Mouse (Mus musculus) liver, postnatal 0 days (tissue): ENCODE measurements at regions not wholly inside any gene's neighbourhood (a gene's known extent, or its start where the extent isn't known, plus 50 kb on each side); places are given as distances from the start of the nearest gene placed in this dataset.

ENCODE experiments used
- CTCF ChIP-seq: sonication (generic); IDR thresholded peaks from 2 replicates; pipeline ENCODE4 v1.5.1; 2016; ENCODE audit warnings: antibody characterized with exemption, low read depth
- EP300 ChIP-seq: IDR thresholded peaks from 2 replicates; pipeline ENCODE4 v1.6.1; 2016; ENCODE audit warnings: antibody characterized with exemption, low read depth, mild to moderate bottlenecking

- TF ChIP-seq CTCF, result no peak
- no peak for TF ChIP-seq EP300
These were observed 117.1 kb upstream of the 9330182O14Rik start for GRCm38 (mm10) chr15:40017019-40017418.
